Mouse (Mus musculus): ENCODE data around the gene Orai2. TPM values are rescaled to one million over a fixed set of nuclear protein-coding genes. Genes with fewer than 3 reads are reported as not detected.

Orai2 gene
- 1.1 TPM for polyA plus RNA-seq (2014; fragmentation: Illumina TruSeq; extraction: RNeasy Lipid Tissue Mini Kit (QIAGEN cat#74804))

DNA sequence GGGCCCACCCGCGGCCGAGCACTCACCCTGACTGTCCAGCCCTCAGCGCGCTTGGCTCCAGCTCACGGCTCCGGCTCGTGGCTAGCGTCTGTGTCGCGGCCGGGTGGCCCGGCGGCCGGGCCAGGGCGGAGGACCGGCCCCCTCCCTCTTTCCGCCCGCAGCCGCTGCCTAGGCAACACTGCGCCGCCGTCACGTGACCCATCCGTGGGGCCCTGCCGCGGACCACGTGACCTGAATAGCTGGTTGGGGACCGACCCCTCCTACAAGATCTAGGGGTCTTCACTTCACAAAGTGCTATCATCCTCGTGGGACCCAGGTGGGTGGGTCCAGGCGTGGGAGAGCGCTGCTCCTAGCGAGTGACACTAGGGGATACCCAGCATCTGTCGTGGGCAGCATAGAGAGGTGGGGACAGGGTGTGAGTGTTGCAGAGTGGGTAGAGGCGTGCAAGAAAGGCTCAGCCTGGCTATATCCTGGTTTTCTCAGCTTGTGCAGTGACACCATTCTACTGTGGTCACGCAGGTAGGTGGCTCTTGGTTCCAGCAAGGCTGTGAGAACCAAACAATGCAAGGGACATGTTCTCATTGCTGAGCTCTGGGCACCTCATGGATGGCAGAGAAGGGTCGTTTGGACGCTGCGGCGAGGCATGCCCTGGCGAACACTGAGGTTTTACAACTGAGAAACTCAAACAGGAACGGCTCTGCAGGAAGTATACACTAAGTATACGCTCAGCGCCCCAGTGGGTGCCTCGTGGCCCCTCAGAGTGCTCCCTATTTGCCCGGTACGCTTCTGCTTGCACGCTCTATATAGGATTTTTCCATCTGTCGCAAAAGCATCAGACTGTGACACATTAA is at the start of gene Orai2:
Gene Orai2 (minus strand): TSS at position 202 of the 851 bp plus-strand sequence.

DNA sequence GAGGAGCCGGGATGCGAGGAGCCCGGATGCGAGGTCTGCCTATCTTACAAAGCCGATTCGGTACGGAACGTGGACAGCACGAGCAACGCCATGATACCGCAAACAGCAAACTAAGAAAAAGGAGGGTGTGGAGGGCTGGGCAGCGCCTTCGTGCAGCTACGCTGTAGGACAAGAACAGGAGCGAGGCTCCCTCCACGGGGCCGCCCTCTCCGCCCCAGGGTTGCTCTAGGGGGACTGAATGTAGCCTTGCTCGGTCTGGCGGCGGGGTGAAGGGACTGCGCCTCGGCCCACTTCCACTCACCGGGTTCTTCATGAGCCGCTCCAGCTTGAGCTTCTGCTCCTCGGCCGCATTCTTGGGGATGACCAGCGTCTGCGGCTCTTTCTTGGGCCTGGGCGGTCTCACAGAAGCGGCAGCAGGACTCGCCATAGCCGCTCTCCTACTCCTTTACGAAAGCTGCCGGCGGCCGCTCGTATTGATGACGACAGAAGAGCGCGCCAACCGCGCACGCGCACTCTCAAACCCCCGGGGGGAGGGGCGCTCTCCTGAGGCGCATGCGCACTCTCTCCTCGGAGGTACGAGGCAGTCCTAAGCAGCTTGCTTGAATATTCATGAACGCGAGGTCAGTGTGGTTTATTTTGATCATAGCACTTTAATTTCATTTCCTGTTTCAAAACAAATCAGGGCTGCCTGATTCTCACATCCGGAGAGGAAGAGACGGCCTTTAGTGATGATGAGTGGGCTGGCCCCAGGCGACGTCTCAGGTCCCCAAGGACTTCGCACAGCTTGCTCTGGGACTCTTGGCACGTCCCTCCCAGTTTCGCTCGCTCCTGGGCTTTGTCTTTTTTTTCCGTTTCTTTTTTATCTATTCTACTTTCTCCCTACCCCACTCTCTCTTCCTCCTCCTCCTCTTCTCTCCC is 28.2 kb upstream of the Orai2 start, which contains the start of gene Prkrip1:
Gene Prkrip1 (minus strand): TSS at position 490 of the 918 bp plus-strand sequence.

DNA sequence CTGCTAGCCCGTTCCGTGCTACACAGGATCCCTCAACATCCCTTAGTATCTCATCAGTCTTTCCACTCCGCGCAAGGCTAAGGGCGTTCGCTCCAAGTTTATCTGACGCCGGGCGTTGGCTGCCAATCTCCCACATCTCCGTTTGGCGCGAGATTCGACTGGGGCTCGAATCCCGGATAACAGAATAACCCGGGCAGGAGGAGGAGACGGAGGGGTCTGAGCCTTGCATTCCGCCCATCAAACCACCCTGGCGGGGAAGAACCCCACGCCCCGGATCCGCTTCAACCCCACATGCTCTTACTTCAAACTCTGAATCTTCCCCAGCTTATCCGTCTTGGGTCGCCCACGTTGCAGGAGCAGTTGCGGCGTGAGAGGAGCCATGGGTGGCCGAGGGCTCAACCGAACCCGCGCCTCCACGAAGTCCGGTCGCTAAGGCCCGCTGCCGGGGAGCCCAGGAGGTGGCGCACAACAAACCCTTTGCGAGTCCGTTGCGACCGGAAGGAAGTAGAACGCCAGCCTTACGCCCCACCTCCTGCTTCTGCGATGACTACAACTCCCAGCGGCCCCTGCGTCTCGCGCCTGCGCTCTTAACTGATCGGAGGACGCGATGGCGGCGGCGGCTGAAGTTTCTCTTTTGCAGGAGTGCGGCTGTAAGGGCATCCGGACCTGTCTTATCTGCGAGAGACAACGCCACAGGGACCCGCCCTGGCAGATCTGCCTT is 34.8 kb downstream of the Orai2 start, which contains the start of the genes Lrwd1 and Alkbh4:
Gene Lrwd1 (minus strand): TSS at position 504 of the 721 bp plus-strand sequence.
Gene Alkbh4 (plus strand): TSS at position 576 of the 721 bp plus-strand sequence.

DNA sequence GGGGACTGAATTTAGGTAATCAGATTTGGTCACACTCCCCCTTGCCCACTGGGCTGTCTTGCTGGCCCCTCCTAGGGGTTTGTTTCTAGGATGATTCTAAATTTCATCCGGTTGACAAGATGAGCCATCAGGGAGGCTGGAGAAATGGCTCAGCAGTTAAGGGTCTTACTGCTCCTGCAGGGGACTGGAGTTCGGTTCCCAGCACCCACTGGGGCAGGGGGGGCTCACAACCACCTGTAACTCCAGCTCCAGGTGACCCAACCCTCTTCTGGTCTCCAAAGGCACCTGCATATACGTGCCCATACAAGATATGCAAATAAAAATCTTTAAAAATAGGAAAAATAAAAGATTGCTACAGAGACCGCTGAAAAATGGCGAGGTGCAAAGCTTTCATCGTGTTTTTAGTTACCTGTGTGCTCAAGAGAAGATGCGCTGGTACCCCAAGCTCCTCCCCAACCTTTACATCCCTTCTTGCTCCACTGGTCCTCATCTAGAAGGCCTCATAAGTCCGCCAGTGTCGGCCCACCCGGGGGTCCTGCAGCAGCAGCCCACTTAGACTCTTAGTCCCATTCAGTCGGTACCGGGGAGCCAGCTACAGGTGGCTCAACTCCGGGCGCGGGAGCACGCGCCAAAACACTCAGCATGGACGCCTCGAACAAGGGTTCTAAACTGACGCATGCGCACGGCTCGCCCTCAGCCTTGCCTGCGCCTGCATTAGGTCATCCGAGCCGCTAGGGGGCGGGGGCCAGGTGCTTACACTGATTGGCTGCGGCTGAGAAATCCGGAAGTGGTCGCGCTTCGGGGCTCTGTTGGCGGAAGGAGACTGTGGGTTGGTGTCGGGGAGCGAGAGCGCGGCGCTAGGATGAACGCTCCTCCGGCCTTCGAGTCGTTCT is 54.4 kb downstream of the Orai2 start, which contains the start of gene Polr2j:
Gene Polr2j (plus strand): TSS at position 741 of the 893 bp plus-strand sequence.

Other genes with a start within 250 kb of the Orai2 start
- 149 TPM for gene Ywhag, start 236.1 kb downstream of the Orai2 start, polyA plus RNA-seq (2014; fragmentation: Illumina TruSeq; extraction: RNeasy Lipid Tissue Mini Kit (QIAGEN cat#74804))
- 2.1 TPM for gene Ssc4d, start 196.2 kb downstream of the Orai2 start, polyA plus RNA-seq (2014; fragmentation: Illumina TruSeq; extraction: RNeasy Lipid Tissue Mini Kit (QIAGEN cat#74804))
- gene Zp3, start 190.6 kb downstream of the Orai2 start, polyA plus RNA-seq (2014; fragmentation: Illumina TruSeq; extraction: RNeasy Lipid Tissue Mini Kit (QIAGEN cat#74804)): 2.6 TPM
- 1.2 TPM for gene Dtx2, start 175.9 kb downstream of the Orai2 start, polyA plus RNA-seq (2014; fragmentation: Illumina TruSeq; extraction: RNeasy Lipid Tissue Mini Kit (QIAGEN cat#74804))
- gene Upk3b, start 132.2 kb downstream of the Orai2 start, polyA plus RNA-seq (2014; fragmentation: Illumina TruSeq; extraction: RNeasy Lipid Tissue Mini Kit (QIAGEN cat#74804)): 6.8 TPM
- not detected for gene Upk3bl, start 116.2 kb downstream of the Orai2 start, polyA plus RNA-seq (2014; fragmentation: Illumina TruSeq; extraction: RNeasy Lipid Tissue Mini Kit (QIAGEN cat#74804))
- gene Rasa4, start 86.8 kb downstream of the Orai2 start, polyA plus RNA-seq (2014; fragmentation: Illumina TruSeq; extraction: RNeasy Lipid Tissue Mini Kit (QIAGEN cat#74804)): 0.86 TPM
- 4.1 TPM for gene Polr2j, start 54.1 kb downstream of the Orai2 start, polyA plus RNA-seq (2014; fragmentation: Illumina TruSeq; extraction: RNeasy Lipid Tissue Mini Kit (QIAGEN cat#74804))
- 0.57 TPM for gene Lrwd1, start 34.6 kb downstream of the Orai2 start, polyA plus RNA-seq (2014; fragmentation: Illumina TruSeq; extraction: RNeasy Lipid Tissue Mini Kit (QIAGEN cat#74804))
- 1.3 TPM for gene Alkbh4, start 34.6 kb downstream of the Orai2 start, polyA plus RNA-seq (2014; fragmentation: Illumina TruSeq; extraction: RNeasy Lipid Tissue Mini Kit (QIAGEN cat#74804))
- gene Prkrip1, start 28.2 kb upstream of the Orai2 start, polyA plus RNA-seq (2014; fragmentation: Illumina TruSeq; extraction: RNeasy Lipid Tissue Mini Kit (QIAGEN cat#74804)): 39.9 TPM
- gene Sh2b2, start 75.8 kb upstream of the Orai2 start, polyA plus RNA-seq (2014; fragmentation: Illumina TruSeq; extraction: RNeasy Lipid Tissue Mini Kit (QIAGEN cat#74804)): not detected

Data from ovary, adult 10 weeks (tissue).